Mouse (Mus musculus) layer of hippocampus, adult 2 months (tissue): ENCODE measurements at regions not wholly inside any gene's neighbourhood (a gene's known extent, or its start where the extent isn't known, plus 50 kb on each side); places are given as distances from the start of the nearest gene placed in this dataset.

Experiments used
- DNase-seq, 2 experiments: peaks; one replicate each; pipeline ENCODE4 v3.0.0; 2022; ENCODE audit warnings: low spot score in 2 of 2
- H3K27ac ChIP-seq: fragments of 200-600 bp; 2 replicates; pipeline ENCODE4 v1.8.1; 2022
- H3K4me3 ChIP-seq: fragments of 200-600 bp; 2 replicates; pipeline ENCODE4 v1.8.1; 2022; ENCODE audit warnings: mild to moderate bottlenecking
- CTCF ChIP-seq: fragments of 200-600 bp; conservative IDR thresholded peaks from 2 replicates; pipeline ENCODE4 v1.8.1; 2022; ENCODE audit warnings: antibody characterized with exemption, mild to moderate bottlenecking, moderate library complexity

- no peak for DNase-seq
- H3K27ac ChIP-seq: no peak overlapping the region
- H3K4me3 ChIP-seq: no peak overlapping the region
- no peak for TF ChIP-seq CTCF
These were observed 109.1 kb upstream of the Zdhhc25 start for GRCm38 (mm10) chr15:88491091-88491366.

- TF ChIP-seq CTCF: no peak
- no peak for DNase-seq
- Histone ChIP-seq H3K4me3 (no peak overlapping the region), H3K27ac (no peak overlapping the region)
These were observed 102.1 kb upstream of the Zdhhc25 start for GRCm38 (mm10) chr15:88497957-88498356.

GRCm38 (mm10) chr15:88502311-88502710 is 97.8 kb upstream of the Zdhhc25 start:
- peak; percentile 47 to 48 for DNase-seq
- no peak for TF ChIP-seq CTCF
- Histone ChIP-seq H3K27ac (no peak overlapping the region), H3K4me3 (no peak overlapping the region)

GRCm38 (mm10) chr15:88503896-88504295 is 96.2 kb upstream of the Zdhhc25 start:
- no peak overlapping the region for H3K27ac ChIP-seq
- no peak for TF ChIP-seq CTCF
- DNase-seq: no peak
- H3K4me3 ChIP-seq: no peak overlapping the region

GRCm38 (mm10) chr15:88505491-88506119 is 94.5 kb upstream of the Zdhhc25 start:
- Histone ChIP-seq H3K27ac (no peak overlapping the region), H3K4me3 (no peak overlapping the region)
- no peak for DNase-seq
- no peak for TF ChIP-seq CTCF

- DNase-seq: no peak
- no peak for TF ChIP-seq CTCF
- Histone ChIP-seq H3K4me3 (no peak overlapping the region), H3K27ac (no peak overlapping the region)
These were observed 92.2 kb upstream of the Zdhhc25 start for GRCm38 (mm10) chr15:88507886-88508285.

- no peak overlapping the region for H3K27ac ChIP-seq
- H3K4me3 ChIP-seq: no peak overlapping the region
- peak in 1 of 2 experiments; percentile 5 for DNase-seq
- TF ChIP-seq CTCF: peak; percentile 44
These were observed 91.1 kb upstream of the Zdhhc25 start for GRCm38 (mm10) chr15:88508971-88509370.

- peak; percentile 54 for DNase-seq
These were observed 90.5 kb upstream of the Zdhhc25 start for GRCm38 (mm10) chr15:88509626-88510025.

GRCm38 (mm10) chr15:88514091-88514490 is 86.0 kb upstream of the Zdhhc25 start:
- Histone ChIP-seq H3K27ac (no peak overlapping the region), H3K4me3 (no peak overlapping the region)
- no peak for TF ChIP-seq CTCF
- DNase-seq: no peak

More at GRCm38 (mm10) chr15:88509626-88510025, 90.5 kb upstream of the Zdhhc25 start:
- Histone ChIP-seq H3K4me3 (no peak overlapping the region), H3K27ac (no peak overlapping the region)
- TF ChIP-seq CTCF: no peak

- no peak for DNase-seq
- H3K27ac ChIP-seq: no peak overlapping the region
- H3K4me3 ChIP-seq: no peak overlapping the region
- no peak for TF ChIP-seq CTCF
These were observed 68.9 kb upstream of the Zdhhc25 start for GRCm38 (mm10) chr15:88531218-88531617.

GRCm38 (mm10) chr15:88532008-88532407 is 68.1 kb upstream of the Zdhhc25 start:
- Histone ChIP-seq H3K4me3 (no peak overlapping the region), H3K27ac (no peak overlapping the region)
- TF ChIP-seq CTCF: no peak
- DNase-seq: no peak

GRCm38 (mm10) chr15:88533354-88533753 is 66.7 kb upstream of the Zdhhc25 start:
- H3K4me3 ChIP-seq: no peak overlapping the region
- no peak for DNase-seq
- H3K27ac ChIP-seq: no peak overlapping the region
- TF ChIP-seq CTCF: no peak

- no peak overlapping the region for H3K4me3 ChIP-seq
- no peak overlapping the region for H3K27ac ChIP-seq
- TF ChIP-seq CTCF: peak; percentile 38
- no peak for DNase-seq
These were observed 64.6 kb upstream of the Zdhhc25 start for GRCm38 (mm10) chr15:88535516-88535915.

DNA sequence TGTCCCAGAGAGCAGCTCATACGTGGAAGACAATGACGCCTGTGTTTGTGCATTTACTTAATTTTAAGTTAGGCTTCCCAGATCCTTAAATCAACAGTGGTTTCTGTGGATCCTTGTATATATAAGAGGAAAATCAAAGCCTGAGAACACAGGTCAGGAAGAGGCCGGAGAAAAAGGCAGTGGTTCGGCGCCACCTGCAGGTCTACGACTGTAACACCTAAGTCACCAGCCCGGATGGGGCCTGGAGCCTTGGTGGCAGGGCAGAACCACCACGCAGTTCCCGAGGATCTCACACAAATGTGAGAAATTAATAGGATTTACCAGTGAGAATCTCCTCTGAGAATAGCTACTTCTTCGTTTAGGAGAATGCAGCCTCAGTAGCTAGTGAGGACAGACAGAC is 62.9 kb upstream of the Zdhhc25 start:
- TF ChIP-seq CTCF: peak; percentile 89
- no peak overlapping the region for H3K27ac ChIP-seq
- DNase-seq: peak; percentile 34 to 62
- no peak overlapping the region for H3K4me3 ChIP-seq

- no peak for DNase-seq
- TF ChIP-seq CTCF: no peak
- no peak overlapping the region for H3K4me3 ChIP-seq
- H3K27ac ChIP-seq: no peak overlapping the region
These were observed 57.5 kb upstream of the Zdhhc25 start for GRCm38 (mm10) chr15:88542567-88542966.
